Mouse (Mus musculus) limb, embryonic 13.5 days (tissue): ENCODE measurements around the gene Cmbl. TPM values are rescaled to one million over a fixed set of nuclear protein-coding genes. Genes with fewer than 3 reads are reported as not detected.
A peak's percentile ranks its signal among the peaks of the same experiment; 100 is the strongest.

ENCODE experiments used
- ATAC-seq: fragments of 200-750 bp; cut with Nextera tagmentation; 2 replicates; pipeline ENCODE4 v1.8.0; 2017; ENCODE audit warnings: low read depth, moderate number of reproducible peaks, moderate TSS enrichment; ENCODE audit not compliant: low FRiP score
- H3K27ac ChIP-seq: fragments of 300-500 bp; sonication (generic); 2 replicates; pipeline ENCODE4 v1.5.1; 2015; ENCODE audit warnings: inconsistent platforms, mild to moderate bottlenecking, moderate library complexity
- H3K27me3 ChIP-seq: fragments of 300-500 bp; sonication (generic); 2 replicates; pipeline ENCODE4 v1.6.1; 2015; ENCODE audit warnings: mild to moderate bottlenecking, inconsistent platforms
- H3K36me3 ChIP-seq: fragments of 300-500 bp; sonication (generic); 2 replicates; pipeline ENCODE4 v1.6.1; 2015; ENCODE audit warnings: inconsistent platforms, mild to moderate bottlenecking, moderate library complexity
- H3K4me1 ChIP-seq: fragments of 300-500 bp; sonication (generic); 2 replicates; pipeline ENCODE4 v1.6.1; 2015; ENCODE audit warnings: inconsistent platforms
- H3K4me2 ChIP-seq: fragments of 300-500 bp; sonication (generic); replicated peaks from 2 replicates; pipeline ENCODE4 v1.6.1; 2015; ENCODE audit warnings: inconsistent platforms, mild to moderate bottlenecking, moderate library complexity
- H3K4me3 ChIP-seq: fragments of 300-500 bp; sonication (generic); 2 replicates; pipeline ENCODE4 v1.5.1; 2015; ENCODE audit warnings: moderate library complexity, mild to moderate bottlenecking, inconsistent platforms
- H3K9ac ChIP-seq: fragments of 300-500 bp; sonication (generic); 2 replicates; pipeline ENCODE4 v1.6.1; 2015; ENCODE audit warnings: mild to moderate bottlenecking, inconsistent platforms
- H3K9me3 ChIP-seq: fragments of 300-500 bp; sonication (generic); 2 replicates; pipeline ENCODE4 v1.6.1; 2016; ENCODE audit warnings: inconsistent platforms
- WGBS: fragments of 180-500 bp; shearing (Covaris S2); methylation state at CpG from one replicate; pipeline ENCODE4 v1.1.7; 2015; 5-methylcytosine and 5-hydroxymethylcytosine counted together
- polyA plus RNA-seq: library from polyadenylated mRNA; unstranded; fragments of >200 nt; fragmentation: Nextera tagmentation; extraction: Ambion mirVana; gene quantifications from 2 replicates; pipeline ENCODE4 v1.2.1, GENCODE M21; 2015

Cmbl gene
- polyA plus RNA-seq, 1 experiment from 2014 or later = 1.8 TPM

DNA sequence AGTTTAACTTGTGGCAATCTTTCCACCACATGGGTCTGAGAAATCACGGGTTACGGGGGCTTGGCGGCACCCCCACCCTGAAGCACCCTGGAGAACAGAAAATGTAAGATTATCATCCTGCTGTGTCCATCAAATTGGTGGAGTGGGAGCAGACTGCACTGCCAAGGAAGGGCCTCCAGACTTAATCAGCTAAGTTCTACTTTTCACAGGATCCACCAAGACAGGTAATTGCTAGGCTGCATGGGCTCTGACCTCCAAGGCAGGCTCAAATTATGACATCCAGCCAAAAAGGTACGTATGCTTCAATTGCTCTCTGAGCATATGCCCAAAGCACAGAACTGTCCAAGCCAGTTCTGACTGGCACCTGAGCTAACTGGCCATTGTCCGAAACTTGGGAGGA lies 25.0 kb downstream of the Cmbl start:
- WGBS = 91% methylated on average over 5 of the region's 5 CpGs
- no peak overlapping the region for H3K4me3 ChIP-seq
- no peak for ATAC-seq
- no peak overlapping the region for H3K4me2 ChIP-seq
- no peak overlapping the region for H3K9ac ChIP-seq
- H3K27me3 ChIP-seq = no peaks in the 10 kb centered on the region
- H3K9me3 ChIP-seq = no peaks in the 10 kb centered on the region
- H3K27ac ChIP-seq = no peak overlapping the region
- no peaks in the 10 kb centered on the region for H3K4me1 ChIP-seq
- peaks cover 67% of the 10 kb centered on the region for H3K36me3 ChIP-seq

DNA sequence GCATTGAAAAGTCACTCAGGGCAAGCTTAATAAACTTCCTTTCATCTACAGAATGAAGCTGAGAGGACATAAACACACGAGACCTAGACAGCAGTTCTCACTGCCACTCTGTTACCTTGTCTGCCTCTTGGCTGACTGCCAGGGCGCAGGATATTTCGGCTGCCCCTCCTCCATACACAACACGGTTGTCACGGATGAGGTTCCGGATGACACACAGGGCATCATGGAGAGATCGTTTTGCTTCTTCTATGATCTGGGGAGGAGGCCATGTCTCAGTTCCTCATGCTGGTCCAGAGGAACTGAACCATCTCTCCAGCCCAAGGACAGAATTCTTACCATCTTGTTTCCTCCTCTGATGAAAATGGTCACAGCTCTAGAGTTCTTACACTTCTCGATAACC lies 27.3 kb downstream of the Cmbl start:
- no peaks in the 10 kb centered on the region; the same call in 1 of the 2 replicates for H3K4me1 ChIP-seq
- H3K9me3 ChIP-seq = no peaks in the 10 kb centered on the region
- no peak overlapping the region for H3K27ac ChIP-seq
- H3K36me3 ChIP-seq = peaks cover 91% of the 10 kb centered on the region
- 91% methylated on average over 8 of the region's 8 CpGs for WGBS
- no peak for ATAC-seq
- no peak overlapping the region for H3K9ac ChIP-seq
- H3K27me3 ChIP-seq = no peaks in the 10 kb centered on the region
- no peak overlapping the region for H3K4me3 ChIP-seq
- H3K4me2 ChIP-seq = no peak overlapping the region

DNA sequence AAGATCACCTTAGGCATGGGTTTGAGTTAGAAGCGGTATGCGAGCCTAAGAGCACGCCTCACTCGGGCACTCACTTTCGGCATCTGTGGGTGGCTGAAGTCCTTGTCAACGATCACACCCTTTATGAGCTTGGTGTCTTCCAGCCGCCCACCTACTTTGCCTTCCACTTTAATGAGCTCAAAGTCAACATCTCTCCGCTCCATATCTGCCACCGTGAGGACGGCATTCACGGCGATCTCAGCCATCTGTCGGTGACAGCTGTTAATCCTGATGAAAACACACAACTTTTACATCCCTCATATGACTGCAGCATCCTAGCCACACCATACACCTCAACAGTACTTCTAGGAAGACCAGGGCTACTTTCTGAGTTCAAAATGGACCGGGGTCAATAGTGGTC lies 29.1 kb downstream of the Cmbl start:
- whole genome bisulfite sequencing = 93% methylated on average over 14 of the region's 14 CpGs
- Histone ChIP-seq H3K36me3 (peaks cover 89% of the 10 kb centered on the region), H3K4me3 (no peak overlapping the region), H3K4me2 (no peak overlapping the region), H3K4me1 (peaks cover 7% of the 10 kb centered on the region), H3K27ac (no peak overlapping the region), H3K9ac (no peak overlapping the region), H3K27me3 (no peaks in the 10 kb centered on the region), H3K9me3 (no peaks in the 10 kb centered on the region)
- ATAC-seq = no peak

DNA sequence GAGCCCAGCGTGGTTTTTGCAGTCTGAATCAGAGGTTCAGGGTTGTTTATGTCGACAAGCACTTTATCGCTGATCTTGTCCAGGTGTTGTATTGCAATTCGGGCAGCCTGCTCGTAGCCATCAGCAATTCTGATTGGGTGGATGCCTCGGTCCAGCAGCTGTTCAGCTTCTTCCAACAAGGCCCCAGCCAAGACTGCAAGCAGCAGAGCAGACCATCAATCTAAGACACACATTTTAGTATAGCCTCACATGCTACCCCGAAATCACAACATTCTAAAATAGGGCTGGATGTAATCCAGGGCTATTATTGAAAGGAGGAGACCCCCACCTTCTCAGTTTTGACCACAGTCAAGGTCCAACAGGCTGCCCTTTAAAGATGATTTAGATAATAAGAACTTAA lies 30.5 kb downstream of the Cmbl start:
- no peaks in the 10 kb centered on the region for H3K9me3 ChIP-seq

DNA sequence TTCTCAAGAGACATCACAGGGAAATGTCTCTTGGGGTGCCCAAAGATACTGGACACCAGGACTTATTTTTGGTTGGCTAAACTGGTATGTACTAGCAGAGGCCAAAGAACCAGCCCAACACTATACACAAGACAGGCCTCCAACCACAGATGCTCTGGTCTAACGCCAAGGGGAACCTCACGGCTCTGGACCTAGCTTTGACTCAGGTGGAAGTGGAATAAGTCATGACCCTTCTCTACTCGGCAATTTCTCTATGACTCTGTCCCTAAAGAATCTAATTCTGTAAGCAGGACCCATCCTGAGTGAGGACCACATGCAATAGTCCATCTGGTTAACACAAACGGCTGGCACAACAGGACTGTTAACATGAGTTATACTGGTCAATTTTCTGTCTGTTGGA lies 34.6 kb downstream of the Cmbl start:
- no peaks in the 10 kb centered on the region for H3K27me3 ChIP-seq
- peaks cover 33% of the 10 kb centered on the region for H3K36me3 ChIP-seq
- no peak for ATAC-seq
- no peak overlapping the region for H3K27ac ChIP-seq
- H3K9ac ChIP-seq = no peak overlapping the region
- WGBS = 66% methylated on average over 4 of the region's 4 CpGs
- H3K9me3 ChIP-seq = no peaks in the 10 kb centered on the region
- peak overlapping the region; percentile 80 for H3K4me3 ChIP-seq
- H3K4me2 ChIP-seq = peak overlapping the region; percentile 98
- H3K4me1 ChIP-seq = peaks cover 30% of the 10 kb centered on the region

More for the DNA sequence above, 30.5 kb downstream of the Cmbl start:
- peaks cover 75% of the 10 kb centered on the region for H3K36me3 ChIP-seq
- 85% methylated on average over 7 of the region's 7 CpGs for WGBS
- no peak for ATAC-seq
- H3K27ac ChIP-seq = no peak overlapping the region
- H3K27me3 ChIP-seq = no peaks in the 10 kb centered on the region
- peaks cover 21% of the 10 kb centered on the region for H3K4me1 ChIP-seq
- H3K4me3 ChIP-seq = no peak overlapping the region
- H3K4me2 ChIP-seq = no peak overlapping the region
- no peak overlapping the region for H3K9ac ChIP-seq

DNA sequence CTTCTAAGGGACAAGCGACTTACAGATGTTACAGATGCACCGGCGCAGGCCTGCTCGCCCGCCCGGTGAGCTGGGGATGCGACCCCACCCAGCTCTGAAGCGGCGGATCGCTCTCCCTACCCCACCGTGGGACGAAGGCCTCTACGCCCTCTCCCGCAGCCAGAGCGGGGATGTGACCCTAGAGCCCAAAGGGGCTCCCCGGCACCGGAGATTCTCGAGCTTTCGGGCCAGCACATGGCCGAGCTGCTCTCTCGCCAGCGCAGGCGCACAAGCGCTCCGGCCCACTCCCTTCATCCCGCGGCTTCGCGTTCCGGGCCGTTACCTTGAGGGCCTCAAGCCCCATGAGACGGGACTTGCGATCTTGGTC lies 36.1 kb downstream of the Cmbl start:
- Histone ChIP-seq H3K27me3 (no peaks in the 10 kb centered on the region), H3K9ac (peak overlapping the region; percentile 95), H3K9me3 (no peaks in the 10 kb centered on the region), H3K4me1 (peaks cover 30% of the 10 kb centered on the region), H3K27ac (peak overlapping the region; percentile 58; the same call in 1 of the 2 replicates), H3K4me3 (peak overlapping the region; percentile 80), H3K36me3 (peaks cover 19% of the 10 kb centered on the region), H3K4me2 (peak overlapping the region; percentile 98)
- under 1% methylated on average over 33 of the region's 33 CpGs for WGBS
- ATAC-seq = peak; percentile 70

DNA sequence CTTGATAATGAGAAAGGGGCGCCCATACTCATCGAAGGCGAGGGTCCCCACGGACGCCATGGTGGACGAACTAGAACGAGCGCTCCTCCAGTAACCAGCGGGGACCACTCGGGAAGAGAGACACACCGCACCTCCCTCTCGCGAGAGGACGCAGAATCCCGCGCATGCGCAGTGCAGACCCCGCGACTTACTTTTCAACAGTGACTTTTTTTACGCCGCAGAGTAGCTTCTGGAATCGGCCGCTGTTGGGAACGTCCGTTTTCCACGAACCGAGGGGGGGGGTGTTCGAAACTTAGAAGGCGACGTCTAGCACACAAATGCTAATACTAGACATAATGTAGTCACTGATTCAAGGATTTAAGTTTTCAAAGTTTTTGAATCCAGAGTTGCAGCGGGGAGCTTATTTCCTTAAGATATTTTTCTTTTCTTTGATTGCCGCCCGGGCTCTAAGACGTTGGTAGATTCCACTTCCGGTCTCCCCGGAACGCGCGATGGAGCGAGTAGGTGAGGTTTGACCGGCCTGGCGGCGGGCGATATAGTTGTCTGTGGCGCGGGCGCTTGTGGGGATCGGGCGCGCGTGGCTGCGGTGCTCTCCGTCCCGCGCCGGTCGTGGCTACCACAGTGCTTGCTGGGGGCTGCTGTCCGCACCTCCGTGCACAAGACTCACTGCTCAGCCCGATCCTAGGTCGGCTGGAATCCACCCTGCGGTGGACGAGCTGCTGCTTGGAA lies 36.6 kb downstream of the Cmbl start, which contains the start of the genes Cct5 and Fam173b:
TSS of gene Cct5 (minus strand) at position 159 of the 729 bp plus-strand sequence.
TSS of gene Fam173b (plus strand) at position 207 of the 729 bp plus-strand sequence.
- H3K36me3 ChIP-seq = peaks cover 13% of the 10 kb centered on the region
- H3K9ac ChIP-seq = peak within 1 kb of the TSS; percentile 95
- WGBS = under 1% methylated on average over 63 of the region's 63 CpGs
- no peaks in the 10 kb centered on the region for H3K9me3 ChIP-seq
- ATAC-seq = peak; percentile 90
- peak within 1 kb of the TSS; percentile 94 for H3K27ac ChIP-seq
- peaks cover 30% of the 10 kb centered on the region for H3K4me1 ChIP-seq
- H3K4me3 ChIP-seq = peak within 1 kb of the TSS; percentile 80
- no peaks in the 10 kb centered on the region for H3K27me3 ChIP-seq
- peak within 1 kb of the TSS; percentile 98 for H3K4me2 ChIP-seq

DNA sequence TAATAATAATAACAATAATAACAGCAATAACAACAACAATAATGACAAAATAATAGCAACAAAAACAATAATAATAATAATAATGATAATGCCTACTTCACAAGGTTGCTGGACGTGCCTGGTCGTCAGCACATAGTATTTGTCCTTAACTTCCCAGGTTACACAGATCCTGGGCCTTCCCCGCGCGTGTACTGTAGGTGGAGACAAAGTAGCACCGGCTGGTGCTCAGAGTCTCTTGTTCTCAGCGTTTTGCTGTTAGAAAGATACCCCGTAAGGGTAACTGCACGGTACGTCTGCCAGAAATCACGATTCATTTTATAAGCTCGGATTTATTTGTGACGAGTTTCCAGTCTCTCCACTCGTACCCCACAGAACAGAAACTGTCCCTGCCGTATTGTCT lies 37.2 kb downstream of the Cmbl start:
- Histone ChIP-seq H3K36me3 (peaks cover 7% of the 10 kb centered on the region), H3K4me2 (peak overlapping the region; percentile 63), H3K4me1 (peaks cover 30% of the 10 kb centered on the region), H3K9me3 (no peaks in the 10 kb centered on the region), H3K9ac (peak overlapping the region; percentile 89), H3K27me3 (no peaks in the 10 kb centered on the region), H3K4me3 (peak overlapping the region; percentile 80), H3K27ac (peak overlapping the region; percentile 94; the same call in 1 of the 2 replicates)
- peak; percentile 74 for ATAC-seq
- WGBS = 2% methylated on average over 15 of the region's 15 CpGs

DNA sequence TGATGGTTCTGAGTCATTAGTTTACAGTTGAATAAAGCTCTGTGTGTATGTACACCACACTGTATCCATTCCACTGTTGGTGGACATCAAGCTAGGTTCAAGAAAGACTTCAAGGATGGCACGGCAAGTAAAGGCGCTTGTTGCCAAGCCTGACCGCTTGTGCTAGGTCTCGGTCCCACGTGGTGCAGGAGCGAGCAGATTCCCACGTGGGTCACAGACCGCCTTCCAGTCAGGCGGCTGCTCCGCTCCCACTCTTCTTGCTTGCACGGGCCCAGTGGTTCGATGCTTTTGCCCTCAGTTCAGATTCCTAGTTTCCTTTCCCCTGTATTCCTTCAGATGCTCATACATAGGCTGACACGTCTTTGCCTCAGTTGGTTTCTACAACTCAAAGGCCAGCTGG lies 37.9 kb downstream of the Cmbl start:
- H3K9me3 ChIP-seq = no peaks in the 10 kb centered on the region
- H3K4me2 ChIP-seq = peak overlapping the region; percentile 63
- no peaks in the 10 kb centered on the region for H3K27me3 ChIP-seq
- H3K9ac ChIP-seq = peak overlapping the region; percentile 89; the same call in 1 of the 2 replicates
- no peak overlapping the region for H3K27ac ChIP-seq
- H3K4me3 ChIP-seq = peak overlapping the region; percentile 80
- 89% methylated on average over 13 of the region's 13 CpGs for WGBS
- ATAC-seq = no peak
- H3K36me3 ChIP-seq = peaks cover under 1% of the 10 kb centered on the region; the same call in 1 of the 2 replicates
- H3K4me1 ChIP-seq = peaks cover 30% of the 10 kb centered on the region

DNA sequence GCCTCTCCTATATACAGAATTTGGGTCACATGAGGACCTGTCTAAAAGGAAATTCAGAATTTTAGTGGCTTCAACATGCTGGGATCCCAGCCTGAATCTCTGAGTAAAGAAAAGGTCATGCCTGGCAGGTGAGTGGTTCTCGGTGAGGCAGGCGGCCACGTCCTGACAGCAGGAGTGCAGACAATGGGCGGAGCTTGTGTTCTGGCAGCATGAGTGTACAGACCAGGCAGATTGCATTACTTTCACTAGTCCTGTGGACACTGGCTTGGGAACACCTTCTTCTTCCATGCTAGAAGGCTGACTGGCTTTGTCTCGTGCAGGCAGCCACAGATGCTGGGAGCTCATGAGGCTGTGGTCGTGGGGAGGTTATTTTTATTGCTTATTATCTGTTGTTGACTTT lies 41.6 kb downstream of the Cmbl start:
- Histone ChIP-seq H3K4me2 (no peak overlapping the region), H3K36me3 (no peaks in the 10 kb centered on the region), H3K4me3 (no peak overlapping the region), H3K27me3 (no peaks in the 10 kb centered on the region), H3K9ac (0 out of 2 replicates have a peak overlapping the region, but pooled peaks have one; percentile 25), H3K27ac (no peak overlapping the region), H3K4me1 (peaks cover 14% of the 10 kb centered on the region), H3K9me3 (no peaks in the 10 kb centered on the region)
- WGBS = 61% methylated on average over 6 of the region's 6 CpGs
- no peak for ATAC-seq

DNA sequence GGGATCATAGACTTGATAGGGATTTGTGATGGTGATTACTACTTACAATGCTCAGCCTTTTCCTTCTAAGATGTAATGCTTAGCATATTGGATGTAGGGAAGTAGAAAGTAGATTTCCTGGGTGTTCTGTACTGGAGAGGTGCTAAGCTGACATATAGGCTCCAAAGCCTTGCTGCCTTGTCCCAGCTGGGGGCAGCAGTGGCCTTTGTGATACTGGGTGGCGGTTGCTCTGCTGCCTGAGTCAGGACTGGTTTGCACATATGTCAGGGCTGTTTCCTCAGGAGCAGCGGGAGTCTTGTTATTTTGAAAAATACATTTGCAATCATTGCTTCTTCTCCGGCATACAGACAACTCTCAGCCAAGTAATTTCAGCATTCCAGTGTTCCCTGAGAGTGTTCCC lies 45.8 kb downstream of the Cmbl start:
- ATAC-seq = no peak
- 0 out of 2 replicates have a peak, but pooled peaks cover 5% of the 10 kb centered on the region for H3K36me3 ChIP-seq
- H3K27me3 ChIP-seq = no peaks in the 10 kb centered on the region
- no peak overlapping the region for H3K4me3 ChIP-seq
- H3K4me2 ChIP-seq = no peak overlapping the region
- H3K9ac ChIP-seq = no peak overlapping the region
- WGBS = 67% methylated on average over 3 of the region's 3 CpGs
- H3K4me1 ChIP-seq = 0 out of 2 replicates have a peak, but pooled peaks cover 7% of the 10 kb centered on the region
- H3K9me3 ChIP-seq = no peaks in the 10 kb centered on the region
- no peak overlapping the region for H3K27ac ChIP-seq

DNA sequence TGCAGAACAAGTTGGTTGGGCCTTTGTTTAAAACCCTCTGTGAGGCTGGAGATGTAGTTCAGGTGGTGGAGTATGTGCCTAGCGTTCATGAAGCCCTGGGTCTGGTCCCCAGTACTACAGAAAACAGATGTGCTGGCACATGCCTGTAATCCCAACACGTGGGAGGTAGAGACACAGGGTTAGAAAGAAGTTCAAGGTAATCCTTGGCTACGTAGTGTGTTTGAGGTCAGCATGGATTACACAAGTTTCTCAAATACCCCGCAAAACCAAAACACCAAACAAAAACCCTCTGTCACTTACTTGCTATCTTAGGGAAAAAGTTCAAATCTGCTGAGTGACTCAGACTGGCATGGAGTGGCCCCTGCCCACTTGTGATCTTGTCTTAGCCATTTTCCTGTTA lies 46.8 kb downstream of the Cmbl start:
- Histone ChIP-seq H3K9me3 (no peaks in the 10 kb centered on the region), H3K4me2 (no peak overlapping the region), H3K4me3 (no peak overlapping the region), H3K36me3 (peaks cover 11% of the 10 kb centered on the region), H3K27ac (no peak overlapping the region), H3K27me3 (no peaks in the 10 kb centered on the region), H3K9ac (no peak overlapping the region), H3K4me1 (0 out of 2 replicates have a peak, but pooled peaks cover 7% of the 10 kb centered on the region)
- no peak for ATAC-seq
- 76% methylated on average over 4 of the region's 4 CpGs for WGBS
